Mouse (Mus musculus) spleen, postnatal 36 days (tissue): ENCODE results near the gene Gpr15.

ENCODE experiments used
- DNase-seq, 2 experiments: peaks; one replicate each; pipeline ENCODE4 v3.0.0; 2022; ENCODE audit warnings: low spot score in 2 of 2, mixed read lengths in 1 of 2

Gpr15 gene

DNA sequence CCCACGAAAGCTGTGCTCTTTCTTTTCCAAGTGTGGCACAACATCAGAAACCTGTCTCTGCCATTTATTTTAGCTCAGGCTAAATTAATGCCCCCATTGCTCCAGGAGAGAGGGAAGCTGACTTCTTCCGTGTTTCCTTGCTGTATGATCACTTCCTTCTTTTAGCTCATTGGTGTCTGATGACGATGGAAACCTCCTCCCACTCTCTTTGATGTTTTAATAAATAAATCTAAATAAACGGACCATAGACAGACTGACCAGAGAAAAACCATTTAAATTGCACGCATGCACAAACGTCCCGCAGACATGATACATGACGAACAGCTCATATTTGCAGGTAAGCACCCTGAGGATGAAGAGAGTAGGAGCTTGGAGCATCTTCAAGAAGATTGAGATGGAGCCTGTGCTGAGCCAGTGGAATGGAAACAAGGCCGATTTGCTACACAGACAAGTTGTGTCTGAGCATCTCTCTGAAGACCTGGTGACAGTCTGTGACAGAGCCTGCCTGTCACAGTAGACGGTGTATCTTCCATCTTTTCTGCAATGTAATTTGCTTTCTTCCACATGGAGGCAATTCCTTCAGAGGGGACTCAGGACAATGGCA is 16.4 kb downstream of the Gpr15 start:
- no peak for DNase-seq

DNA sequence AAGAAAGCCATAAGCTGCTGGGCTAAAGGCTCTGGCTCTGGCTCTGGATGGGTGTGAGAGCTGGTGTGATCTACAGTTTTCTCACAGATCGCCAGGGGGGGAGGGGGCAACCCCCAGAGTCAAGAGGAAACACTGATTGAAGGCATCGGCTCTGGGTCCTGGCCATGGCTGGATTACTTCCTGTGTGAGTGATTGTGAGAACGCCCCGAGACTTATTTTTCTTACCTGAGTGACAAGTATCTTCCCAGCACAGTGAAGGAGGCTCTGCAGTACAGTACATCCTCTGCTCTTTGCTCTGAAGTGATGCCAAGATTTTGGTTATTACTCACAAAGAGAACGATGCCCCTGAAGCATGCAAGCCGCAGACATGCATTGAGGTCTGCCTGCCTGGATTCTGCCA is 17.1 kb downstream of the Gpr15 start:
- no peak for DNase-seq

DNA sequence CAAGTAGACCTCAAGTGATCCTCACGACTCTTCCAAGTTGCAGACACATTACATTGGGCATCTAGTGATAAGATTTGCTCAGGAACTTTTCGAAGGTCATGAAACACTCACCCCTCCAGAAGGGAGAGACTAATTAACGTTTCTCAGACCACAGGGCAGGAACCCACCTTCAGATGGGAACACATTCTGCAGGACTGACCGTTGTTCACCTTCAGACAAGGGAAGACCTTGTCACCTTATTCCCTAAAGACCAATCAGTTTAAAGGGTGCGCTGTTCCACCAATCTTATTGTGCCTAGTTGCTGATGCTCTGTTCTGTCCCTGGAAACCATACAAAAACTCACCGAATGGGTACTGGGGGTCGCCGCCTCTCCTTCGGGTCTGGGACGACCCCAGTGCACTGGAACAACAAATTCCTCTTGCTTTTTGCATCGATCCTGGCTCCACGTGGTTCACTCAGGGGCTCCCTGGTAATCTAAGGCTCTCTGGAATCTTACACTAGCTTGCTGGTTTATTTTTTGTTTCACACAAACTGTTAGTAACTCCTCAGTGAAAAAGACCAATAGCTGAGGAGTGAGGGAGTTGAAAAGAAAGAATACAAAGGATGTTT is 17.9 kb downstream of the Gpr15 start:
- DNase-seq, result no peak

DNA sequence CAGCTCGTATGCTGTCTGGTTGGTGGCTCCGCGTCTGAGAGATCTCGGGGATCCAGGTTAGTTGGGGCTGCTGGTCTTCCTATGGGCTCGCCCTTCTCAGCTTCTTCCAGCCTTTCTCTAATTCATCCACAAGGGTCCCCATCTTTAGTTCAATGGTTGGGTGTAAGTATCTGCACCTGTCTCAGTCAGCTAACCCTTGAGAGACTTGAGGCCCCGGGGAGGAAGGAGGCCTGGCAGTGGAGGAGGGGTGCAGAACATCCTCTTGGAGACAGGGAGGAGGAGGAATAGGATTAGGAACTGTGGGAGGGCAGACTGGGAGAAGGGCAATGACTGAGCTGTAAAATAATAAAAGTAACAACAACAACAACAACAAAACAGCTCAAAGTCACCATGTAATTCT is 18.7 kb downstream of the Gpr15 start:
- DNase-seq, result no peak

DNA sequence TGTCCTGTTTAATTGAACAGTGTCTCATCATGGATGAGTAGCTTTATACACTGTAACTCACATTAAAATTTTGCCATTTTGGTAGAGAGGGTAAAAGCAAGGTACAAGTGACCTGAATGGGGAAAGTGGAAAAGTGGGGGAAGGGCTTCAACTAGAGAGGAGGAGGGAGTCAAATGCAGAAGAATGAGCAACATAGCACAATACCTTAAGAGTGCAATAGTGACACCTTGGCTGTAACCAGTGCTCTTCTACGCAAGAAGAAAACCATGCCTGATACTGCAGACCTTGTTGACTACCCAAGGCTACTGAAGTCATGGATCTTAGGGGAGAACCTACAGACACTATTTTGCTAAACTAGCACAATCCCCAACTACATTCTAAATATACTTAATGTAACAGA is 21.6 kb downstream of the Gpr15 start:
- DNase-seq, result no peak

DNA sequence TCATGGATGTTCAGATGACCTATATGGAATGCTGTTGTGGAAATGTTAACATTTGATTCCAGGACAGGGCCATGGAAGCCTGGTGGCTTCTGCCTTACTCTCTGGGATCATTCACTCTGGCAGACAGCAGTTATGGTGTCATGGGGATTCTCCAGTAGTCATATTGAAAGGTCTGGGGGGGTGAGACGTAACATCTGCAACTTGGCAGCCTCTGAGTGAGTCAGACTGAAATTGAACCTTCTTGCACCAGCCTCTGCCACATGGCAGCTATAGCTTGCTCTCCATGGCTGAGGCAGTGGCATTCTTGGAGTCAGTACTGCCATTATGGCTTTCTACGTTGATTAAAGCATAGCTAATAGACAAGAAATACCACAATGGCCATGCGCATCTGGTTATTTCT is 22.1 kb downstream of the Gpr15 start:
- no peak for DNase-seq

DNA sequence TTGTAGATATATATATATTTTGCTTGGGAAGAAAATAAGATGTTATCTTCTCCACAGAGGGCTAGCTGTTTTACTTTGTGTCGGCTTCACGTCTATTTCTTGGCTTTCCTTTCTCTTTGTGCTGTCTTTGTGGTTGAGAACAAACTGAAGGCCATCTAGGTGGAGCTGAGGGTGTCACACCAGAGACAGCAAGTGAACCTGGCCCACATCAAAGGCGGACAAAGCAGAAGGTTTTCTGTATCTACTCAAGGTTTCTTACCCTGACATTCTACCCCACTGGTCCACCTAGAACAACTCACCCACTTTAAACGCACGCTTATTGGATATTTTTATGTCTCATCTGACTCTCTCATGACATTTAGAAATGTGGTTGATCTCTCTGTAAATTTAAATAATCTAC is 24.8 kb downstream of the Gpr15 start:
- no peak for DNase-seq

DNA sequence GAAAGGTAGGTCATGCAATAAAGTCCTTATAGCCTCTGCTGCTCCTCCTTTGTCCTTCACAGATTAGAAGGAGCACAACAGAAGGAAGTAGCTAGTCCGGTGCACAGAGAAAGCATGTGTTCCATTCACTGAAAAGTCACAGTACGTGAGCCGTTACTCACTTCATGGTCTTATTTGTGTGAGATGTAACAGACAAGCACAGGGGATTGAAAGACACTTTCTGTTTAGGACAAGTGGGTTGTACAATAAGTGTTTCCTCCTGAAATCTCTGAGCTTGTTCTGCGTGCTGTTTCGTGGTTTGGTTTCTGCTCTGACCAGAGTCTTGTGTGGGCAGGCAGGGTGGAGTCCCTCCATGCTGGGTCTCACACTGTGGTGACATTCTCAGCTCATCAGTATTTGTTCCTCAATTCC is 28.5 kb downstream of the Gpr15 start:
- DNase-seq, result peak; percentile 70

DNA sequence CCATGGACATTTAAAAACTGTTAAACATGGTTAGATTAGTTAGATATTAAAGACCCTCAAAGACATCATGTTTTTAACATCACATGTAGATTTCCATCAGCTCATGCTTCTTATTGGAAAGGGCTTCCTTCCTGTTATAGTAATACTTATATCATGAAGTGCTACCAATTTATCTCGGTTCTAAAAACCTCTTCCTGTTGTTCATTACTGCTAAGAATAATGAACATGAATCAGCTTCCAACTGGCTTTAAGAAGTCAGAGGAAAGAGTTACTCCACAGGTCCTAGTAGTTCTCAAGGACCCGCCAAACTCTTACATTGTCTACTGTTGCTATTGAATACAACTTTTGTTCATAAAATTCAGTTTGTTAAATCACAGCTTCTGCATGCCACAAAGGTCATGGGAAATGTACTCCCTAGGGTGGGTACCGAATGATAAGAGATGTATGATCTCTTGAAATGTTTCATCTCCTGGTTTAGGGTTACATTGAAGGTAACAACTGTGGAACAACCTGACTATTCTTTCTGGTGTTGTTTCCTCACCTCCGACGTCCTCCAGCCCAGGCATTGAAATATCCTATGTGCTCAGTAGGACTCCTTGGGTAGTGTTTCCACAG is 29.2 kb downstream of the Gpr15 start:
- DNase-seq, result no peak

DNA sequence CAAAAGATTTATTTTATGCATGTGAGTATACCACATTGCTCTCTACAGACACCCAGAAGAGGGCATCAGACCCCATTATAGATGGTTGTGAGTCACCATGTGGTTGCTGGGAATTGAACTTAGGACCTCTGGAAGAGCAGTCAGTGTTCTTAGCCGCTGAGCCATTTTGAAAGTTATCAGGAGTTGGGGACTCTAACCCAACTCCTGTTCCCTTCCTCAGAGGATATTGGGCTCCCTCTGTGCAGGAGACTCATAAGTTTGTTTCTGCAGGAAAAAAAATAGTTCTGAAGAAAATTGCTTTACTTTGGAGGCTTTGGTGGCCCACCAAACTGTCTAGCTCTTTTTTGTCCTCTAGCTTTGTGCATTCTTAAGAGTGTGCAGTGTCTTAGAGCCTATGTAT is 30.3 kb downstream of the Gpr15 start:
- DNase-seq, result no peak

DNA sequence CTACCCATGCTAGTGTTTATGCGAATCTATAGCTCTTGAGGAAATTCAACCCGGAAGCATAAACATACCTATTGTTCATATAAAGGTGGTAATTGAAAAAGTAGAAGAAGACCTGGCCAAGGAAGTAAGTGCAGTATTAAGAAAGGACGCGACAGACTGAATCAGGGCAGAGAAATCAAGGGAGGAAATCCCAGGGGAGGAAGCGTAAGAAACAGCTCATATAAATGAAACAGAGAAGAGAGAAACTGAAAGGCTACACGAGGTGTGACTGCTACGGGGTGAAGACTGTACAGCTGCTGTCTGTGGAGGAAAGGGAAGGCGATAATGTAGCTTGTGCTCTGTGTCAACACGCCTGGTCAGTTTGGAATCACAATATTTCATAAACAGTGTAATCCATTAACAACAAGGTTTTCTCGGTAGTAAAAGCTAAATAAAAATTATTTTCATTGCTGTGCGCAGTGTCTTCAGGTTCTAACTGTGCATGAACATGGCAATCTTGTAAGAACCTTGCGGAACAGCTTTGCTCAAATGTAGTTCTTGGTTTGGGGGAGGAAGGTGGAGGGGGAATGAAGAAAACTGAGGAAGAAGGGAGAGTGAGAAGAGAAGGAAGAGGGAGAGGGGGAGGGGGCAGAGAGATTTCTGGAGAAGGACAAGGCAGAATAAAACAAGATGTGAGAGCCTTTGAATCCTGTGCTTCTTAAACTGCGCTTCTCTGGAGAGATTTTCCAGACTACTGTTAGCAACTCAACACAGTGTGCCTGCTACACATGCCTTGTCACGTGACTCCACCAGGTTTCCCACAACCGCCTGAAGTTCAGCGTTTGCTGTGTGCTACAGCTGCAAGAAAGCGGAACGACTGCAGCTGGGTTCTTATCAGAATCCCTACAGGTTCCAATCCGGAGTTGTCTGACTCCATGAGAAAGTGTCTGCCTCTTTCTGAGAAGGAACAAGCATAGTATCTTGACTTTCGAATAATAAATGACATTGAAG is 33.0 kb downstream of the Gpr15 start:
- peak; percentile 40 to 44 for DNase-seq

DNA sequence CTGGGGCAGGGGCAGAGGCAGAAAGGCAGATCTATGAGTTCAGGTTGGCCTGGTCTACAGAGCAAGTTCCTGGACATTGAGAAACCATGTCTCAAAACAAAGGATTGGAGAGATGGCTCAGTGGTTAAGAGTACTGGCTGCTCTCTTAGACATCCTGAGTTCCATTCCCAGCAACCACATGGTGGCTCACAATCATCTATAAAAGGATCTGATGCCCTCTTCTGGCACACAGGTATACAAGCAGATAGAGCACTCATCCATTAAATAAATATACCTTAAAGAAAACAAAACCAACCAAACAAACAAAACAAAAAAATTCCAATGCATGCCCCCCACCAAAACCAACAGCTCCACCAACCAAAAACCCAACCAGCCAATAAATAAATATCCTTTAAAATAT is 34.3 kb downstream of the Gpr15 start:
- no peak for DNase-seq

DNA sequence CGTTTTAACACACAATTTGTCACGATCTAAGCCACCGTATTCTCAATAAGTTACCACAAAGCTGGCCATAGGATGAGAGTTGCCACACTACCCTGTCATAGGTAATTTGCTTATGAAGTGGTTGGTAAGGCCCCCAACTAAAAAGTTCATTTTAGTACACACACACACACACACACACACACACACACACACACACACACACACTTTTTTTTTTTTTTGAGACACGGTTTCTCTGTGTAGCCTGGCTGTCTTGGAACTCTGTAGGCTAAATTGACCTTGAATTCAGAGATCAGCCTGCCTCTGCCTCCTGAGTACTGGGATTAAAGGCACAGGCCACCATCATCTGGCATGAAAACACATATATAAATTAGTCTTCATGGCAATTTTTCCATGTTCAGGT is 35.0 kb downstream of the Gpr15 start:
- no peak for DNase-seq

DNA sequence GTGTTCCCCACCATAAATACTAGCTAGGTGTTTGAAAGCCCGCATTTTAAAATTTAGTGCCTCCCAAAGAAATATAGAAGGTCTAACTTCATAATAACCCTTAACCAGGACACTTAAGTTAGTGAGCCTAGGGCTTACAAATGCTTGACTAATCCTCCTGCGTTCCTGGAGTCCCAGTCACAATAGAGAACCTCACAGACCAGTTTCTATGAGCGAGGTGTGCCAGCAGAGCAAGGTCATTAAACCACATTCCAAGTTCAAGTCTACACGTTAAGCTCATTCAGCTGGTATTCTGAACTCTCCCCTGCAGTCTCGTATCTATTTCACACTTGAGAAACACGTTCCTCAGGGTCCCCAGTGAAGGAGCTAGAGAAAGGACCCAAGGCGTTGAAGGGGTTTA is 36.0 kb downstream of the Gpr15 start:
- DNase-seq, result no peak

DNA sequence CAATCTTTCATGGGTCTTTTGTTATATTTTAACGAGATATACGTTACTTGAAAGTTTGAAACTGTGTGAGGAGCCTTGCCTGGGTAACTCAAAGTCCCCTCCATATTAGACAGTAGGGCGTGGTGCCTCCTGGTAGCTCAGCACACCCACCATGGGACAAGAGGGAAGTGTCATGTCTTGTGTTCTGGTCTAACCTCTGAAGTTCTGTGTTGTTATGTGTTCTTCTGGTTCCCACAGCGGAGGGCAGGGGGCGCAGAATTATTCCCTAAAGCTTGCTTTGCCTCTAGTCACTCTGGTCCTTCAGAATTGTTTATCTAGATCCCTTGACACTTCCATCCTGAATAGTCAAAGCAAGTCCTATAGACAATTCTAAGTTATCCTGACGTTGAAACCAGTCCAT is 36.8 kb downstream of the Gpr15 start:
- no peak for DNase-seq

DNA sequence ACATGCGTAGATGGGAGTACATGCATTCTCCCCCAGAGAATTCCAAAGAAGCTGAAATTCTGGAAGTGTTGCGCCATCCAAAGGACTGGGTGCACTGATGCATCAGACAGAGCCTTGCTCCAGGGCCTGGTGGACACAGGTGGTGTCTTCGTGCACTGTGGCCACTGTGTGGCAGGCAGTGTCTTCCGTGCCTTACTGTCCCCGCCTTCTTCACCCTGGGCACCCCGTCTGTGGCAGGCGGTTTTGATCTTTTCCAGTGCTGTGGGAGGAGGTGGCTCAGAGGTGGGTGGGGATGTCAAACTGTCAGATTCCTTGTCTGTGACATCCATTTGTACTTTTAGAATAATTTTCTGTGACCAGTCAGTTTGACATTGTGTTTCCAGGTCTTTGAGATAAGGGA is 40.2 kb downstream of the Gpr15 start:
- no peak for DNase-seq

DNA sequence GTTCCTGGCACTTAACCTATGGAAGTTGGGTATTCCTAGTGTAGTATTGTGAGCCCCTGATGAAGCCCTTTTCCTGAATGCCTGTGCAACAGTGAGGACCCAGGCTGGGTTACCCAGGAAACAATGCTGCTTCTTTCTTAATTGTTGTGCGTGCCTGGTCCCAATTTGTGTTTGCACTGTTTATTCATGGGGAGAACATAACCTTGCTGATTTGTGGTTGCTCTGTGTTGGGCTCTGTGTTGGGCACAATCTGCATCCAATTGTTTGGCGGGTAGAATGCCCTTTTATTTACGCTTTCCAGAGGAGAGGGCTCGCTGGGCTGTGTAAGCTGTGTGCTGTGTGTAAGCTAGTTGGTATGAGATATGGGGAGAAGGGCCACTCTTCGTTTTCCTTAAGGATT is 41.4 kb downstream of the Gpr15 start:
- DNase-seq, result no peak

DNA sequence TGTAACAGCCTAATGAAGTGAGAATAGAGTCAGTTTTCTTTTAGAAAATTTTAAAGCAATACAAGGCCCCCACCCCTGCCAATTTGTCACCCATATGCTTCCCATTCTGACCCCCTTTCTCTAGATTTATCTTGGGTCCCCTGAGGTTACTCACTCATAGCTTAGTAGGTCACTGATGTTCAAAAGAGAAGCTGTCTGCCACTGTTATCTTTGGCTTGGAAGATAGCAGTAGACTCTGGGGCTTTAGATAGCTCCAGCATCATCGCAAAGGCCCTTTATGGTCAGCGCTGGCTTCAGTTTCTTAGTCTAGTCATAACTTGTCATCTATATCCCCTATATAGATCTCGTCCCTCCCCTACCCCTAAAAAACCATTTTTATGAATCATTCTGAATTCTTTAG is 42.2 kb downstream of the Gpr15 start:
- no peak for DNase-seq

DNA sequence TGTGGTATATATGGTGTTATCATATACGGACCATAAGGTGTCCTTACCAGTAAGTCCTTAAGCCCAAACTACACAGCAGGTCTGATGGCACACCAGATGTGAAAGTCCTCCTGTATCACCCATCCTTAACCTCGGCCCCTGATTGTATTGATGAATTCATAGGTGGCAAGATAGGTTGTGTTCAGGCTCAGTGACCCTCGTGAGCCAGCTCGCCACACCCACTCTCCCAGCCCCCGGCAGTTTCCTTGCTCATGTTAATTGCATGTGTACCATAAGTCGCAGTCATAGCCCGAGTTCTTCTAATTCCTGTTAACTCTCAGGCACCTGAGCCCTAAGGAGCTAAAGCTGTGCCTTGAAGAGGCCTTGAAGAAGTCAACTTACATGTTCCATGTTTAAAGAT is 42.7 kb downstream of the Gpr15 start:
- DNase-seq, result no peak

DNA sequence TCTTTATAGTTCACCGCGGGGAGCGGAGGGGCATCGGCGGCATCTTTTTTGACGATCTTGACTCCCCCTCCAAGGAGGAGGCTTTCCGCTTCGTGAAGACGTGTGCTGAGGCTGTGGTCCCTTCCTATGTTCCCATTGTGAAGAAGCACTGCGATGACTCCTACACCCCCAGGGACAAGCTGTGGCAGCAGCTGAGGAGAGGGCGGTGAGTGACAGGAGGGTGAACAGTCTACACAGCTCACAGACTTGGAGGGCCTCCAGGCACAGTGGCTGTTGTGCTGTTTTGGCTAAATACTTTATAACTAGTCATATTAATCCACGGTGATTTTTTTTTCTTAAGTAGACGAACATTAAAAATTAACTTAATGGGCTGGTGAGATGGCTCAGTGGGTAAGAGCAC is 43.6 kb downstream of the Gpr15 start:
- no peak for DNase-seq

DNA sequence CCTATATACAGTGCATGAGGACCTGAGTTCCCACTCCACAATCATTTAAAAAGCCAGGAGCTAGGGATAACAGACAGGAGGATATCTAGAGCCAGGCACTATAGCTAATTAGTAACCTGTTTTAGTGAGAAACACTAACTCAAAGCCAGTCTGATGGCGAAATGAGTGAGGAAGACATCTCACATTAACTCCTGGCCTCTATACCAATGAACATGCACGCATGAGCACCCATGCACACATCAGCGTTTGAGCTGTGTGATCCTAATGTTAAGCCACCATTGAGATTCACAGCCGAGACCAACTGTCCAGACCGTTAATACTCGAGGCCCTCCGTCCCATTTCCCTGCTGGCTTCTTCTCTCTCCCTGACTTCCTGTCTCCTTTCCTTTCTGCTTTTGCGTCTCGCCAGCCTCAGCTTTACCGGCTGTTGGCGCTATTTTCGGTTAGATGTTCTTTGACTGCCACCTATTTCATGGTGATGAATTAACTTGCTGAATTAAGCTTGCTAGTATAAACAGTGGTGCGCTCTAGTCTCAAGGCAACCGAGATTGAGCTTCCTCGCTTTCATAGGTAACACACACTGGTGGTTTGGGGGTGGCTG is 45.0 kb downstream of the Gpr15 start:
- no peak for DNase-seq

DNA sequence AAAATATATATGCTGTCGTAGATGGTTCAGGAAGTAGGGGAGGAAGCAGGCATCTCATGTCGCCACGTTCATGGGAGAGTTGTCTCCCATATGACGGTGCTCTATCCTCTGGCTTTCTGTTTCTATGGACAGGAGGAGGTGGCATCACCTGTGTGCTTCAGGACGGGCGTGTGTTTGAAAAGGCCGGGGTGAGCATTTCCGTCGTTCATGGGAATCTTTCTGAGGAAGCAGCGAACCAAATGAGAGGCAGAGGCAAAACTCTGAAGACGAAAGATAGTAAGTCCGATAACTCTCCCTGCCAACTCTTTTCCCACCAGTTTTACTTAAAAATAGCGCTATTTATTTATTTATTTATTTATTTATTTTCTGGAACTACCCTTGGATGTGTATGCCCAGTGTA is 46.5 kb downstream of the Gpr15 start:
- no peak for DNase-seq
